Mouse (Mus musculus) frontal cortex, postnatal 25 days (tissue): ENCODE data around the gene Cep128.
"Not testable (repeated sequence)": the region's sequence is repeated elsewhere in the genome, so short reads cannot be mapped to it uniquely, and the experiment has no call there.

Experiments
- DNase-seq, 2 experiments: peaks; one replicate each; pipeline ENCODE4 v3.0.0; 2022; ENCODE audit warnings: low spot score in 2 of 2

Cep128 gene

GRCm38 (mm10) chr12:91059704-91060318 is 324.4 kb downstream of the Cep128 start:
- no peak for DNase-seq

GRCm38 (mm10) chr12:91056885-91057284 is 327.3 kb downstream of the Cep128 start:
- no peak for DNase-seq

- no peak for DNase-seq
These were observed 331.9 kb downstream of the Cep128 start for GRCm38 (mm10) chr12:91052301-91052700.

GRCm38 (mm10) chr12:91050593-91051325 is 333.4 kb downstream of the Cep128 start:
- DNase-seq: no peak

- no peak for DNase-seq
These were observed 342.8 kb downstream of the Cep128 start for GRCm38 (mm10) chr12:91041363-91041762.

GRCm38 (mm10) chr12:91040267-91040905 is 343.8 kb downstream of the Cep128 start:
- DNase-seq: no peak

- DNase-seq: no peak
These were observed 355.1 kb downstream of the Cep128 start for GRCm38 (mm10) chr12:91029116-91029515.

- DNase-seq: no peak
These were observed 356.5 kb downstream of the Cep128 start for GRCm38 (mm10) chr12:91027681-91028080.

- no peak for DNase-seq
These were observed 357.1 kb downstream of the Cep128 start for GRCm38 (mm10) chr12:91027100-91027499.

GRCm38 (mm10) chr12:91015075-91015474 is 369.1 kb downstream of the Cep128 start:
- no peak for DNase-seq

GRCm38 (mm10) chr12:91013043-91013442 is 371.2 kb downstream of the Cep128 start:
- no peak for DNase-seq

- DNase-seq: no peak
These were observed 372.0 kb downstream of the Cep128 start for GRCm38 (mm10) chr12:91012184-91012583.

GRCm38 (mm10) chr12:91008736-91009135 is 375.5 kb downstream of the Cep128 start:
- no peak for DNase-seq

GRCm38 (mm10) chr12:91008170-91008569 is 376.0 kb downstream of the Cep128 start:
- no peak for DNase-seq

- DNase-seq: no peak
These were observed 386.7 kb downstream of the Cep128 start for GRCm38 (mm10) chr12:90997539-90997938.

- DNase-seq: no peak
These were observed 390.9 kb downstream of the Cep128 start for GRCm38 (mm10) chr12:90993331-90993730.

- no peak for DNase-seq
These were observed 396.4 kb downstream of the Cep128 start for GRCm38 (mm10) chr12:90987782-90988181.

- DNase-seq: no peak
These were observed 396.9 kb downstream of the Cep128 start for GRCm38 (mm10) chr12:90987259-90987658.

GRCm38 (mm10) chr12:90982018-90982417 is 402.2 kb downstream of the Cep128 start:
- no peak for DNase-seq

- not testable (repeated sequence) for DNase-seq
These were observed 407.8 kb downstream of the Cep128 start for GRCm38 (mm10) chr12:90976406-90976805.

GRCm38 (mm10) chr12:90975429-90975828 is 408.8 kb downstream of the Cep128 start:
- DNase-seq: no peak

GRCm38 (mm10) chr12:90971156-90971555 is 413.1 kb downstream of the Cep128 start:
- no peak for DNase-seq
